Mouse (Mus musculus): ENCODE data around the gene Cdx4.

Cdx4 gene

DNA sequence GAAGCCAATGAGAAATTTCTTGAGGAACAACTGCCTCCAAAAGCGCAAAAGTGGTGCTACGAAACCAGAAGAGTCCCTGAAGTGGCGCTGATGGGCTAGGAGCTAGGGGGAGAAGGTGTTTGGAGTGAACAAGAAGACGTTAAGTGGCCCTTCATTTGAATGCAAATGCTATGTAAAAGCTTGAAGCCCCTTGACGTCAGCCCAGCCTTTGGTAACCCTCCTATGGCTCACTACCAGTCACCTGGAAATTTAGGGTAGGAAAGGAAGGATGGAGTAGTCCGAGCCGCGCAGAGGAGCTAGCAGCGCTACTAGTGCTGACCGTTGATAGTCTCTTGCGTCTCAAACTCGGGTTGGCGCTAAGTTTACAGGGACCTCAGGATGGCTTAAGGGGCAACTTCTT lies at the start of gene Cdx4:
Gene Cdx4 (plus strand): TSS at position 253 of the 400 bp plus-strand sequence.
- DNase-seq = no peak

DNA sequence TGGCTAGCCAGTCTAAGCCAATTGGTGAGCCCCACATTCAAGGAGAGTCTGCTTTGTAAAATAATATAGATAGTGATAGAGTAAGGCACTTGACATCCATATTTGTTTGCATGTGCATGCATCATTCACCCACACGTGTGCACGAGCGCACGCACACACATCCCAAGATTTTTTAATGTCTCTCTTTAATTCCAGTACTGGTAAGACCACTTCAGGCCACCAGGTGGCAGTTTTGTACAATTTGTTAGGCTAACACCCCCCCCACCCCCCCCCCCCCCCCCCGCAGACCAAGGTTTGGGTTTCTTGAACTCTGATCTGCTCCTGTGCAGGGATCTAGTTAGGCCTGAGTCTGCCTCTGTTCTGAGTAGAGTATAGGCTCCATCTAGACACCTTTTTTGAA lies 46.9 kb upstream of the Cdx4 start:
- DNase-seq = peak in 1 of 2 experiments; percentile 3

- DNase-seq = no peak
These were observed 34.1 kb upstream of the Cdx4 start for GRCm38 (mm10) chrX:103286899-103287722.

DNA sequence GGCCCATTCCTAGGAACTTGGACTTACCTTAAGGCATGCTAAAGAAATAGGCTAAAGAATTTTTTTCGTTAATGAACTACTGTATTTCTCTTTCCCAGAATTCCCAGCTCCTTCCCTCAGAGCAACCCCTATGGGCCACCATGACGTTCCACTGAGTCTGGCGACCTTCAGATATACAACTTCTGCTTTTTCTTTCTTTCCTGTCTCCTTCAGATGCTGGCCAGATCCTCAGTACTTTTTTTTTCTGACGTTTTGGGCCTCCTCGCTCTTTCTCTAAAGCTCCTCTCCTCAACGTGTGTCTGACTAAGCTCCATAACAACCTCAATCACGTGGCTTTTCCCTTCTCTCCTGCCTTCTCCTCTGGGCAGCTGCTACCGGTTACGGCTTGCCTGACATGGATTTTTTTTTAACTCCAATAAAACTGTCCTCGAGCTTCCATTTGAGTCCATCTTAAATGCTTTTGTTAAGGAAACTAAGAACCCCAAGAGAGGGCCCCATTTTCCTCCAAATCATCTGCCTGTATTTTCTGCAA lies 33.3 kb upstream of the Cdx4 start:
- DNase-seq = no peak

GRCm38 (mm10) chrX:103288485-103289330 lies 32.5 kb upstream of the Cdx4 start:
- DNase-seq = no peak

DNA sequence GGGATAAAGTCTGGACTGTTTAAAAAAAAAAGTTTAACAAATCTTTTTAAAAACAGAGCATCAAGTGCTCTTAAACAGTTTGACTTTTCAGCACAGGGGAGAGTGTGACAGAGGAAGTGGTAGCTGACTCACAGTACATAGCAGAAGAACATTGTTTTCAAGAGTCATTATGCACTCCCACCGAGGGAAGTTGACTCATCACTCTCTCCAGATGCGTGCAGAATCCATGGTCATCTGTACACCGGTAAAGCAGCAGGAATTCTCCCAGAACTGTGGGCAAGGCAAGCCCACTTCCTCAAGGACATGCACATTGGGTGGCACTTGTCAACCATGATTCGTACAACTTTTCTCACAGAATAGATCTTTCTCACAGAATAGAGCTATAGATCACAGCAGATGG lies 22.3 kb upstream of the Cdx4 start:
- DNase-seq = no peak

DNA sequence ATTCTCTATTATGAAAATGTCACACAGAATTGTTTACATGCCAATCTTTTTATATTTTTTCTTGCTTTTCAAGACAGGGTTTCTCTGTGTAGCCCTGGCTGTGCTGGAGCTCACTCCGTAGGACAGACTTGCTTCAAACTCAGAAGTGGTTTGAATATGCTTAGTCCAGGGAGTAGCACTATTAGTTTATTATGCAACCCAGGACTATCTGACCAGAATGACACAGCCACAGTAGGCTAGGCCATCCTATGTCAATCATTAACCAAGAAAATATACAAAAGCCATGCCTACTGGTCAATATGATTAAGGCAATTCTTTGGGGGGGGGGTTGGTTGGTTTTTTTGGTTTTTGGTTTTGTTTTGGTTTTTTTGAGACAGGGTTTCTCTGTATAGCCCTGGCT lies 12.9 kb upstream of the Cdx4 start:
- DNase-seq = no peak

DNA sequence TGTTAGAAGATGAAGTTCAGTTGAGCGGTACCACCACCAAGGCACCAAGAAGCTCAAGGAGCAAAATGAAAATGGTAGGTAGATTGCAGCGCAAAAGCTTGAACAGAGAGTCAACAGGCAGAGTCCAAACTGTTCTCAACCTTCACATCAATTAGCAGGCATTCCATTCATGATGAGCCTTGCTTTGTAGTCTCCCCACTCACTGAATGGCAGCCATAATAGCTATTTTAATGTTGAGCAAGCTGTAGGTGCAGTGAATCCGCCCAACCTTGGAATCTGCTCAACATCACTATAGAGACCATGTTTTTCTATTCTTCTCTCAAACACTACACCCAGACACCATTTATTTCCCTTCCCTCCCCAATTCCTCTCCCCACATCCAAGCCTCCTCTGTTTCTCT lies 9.5 kb upstream of the Cdx4 start:
- DNase-seq = no peak

DNA sequence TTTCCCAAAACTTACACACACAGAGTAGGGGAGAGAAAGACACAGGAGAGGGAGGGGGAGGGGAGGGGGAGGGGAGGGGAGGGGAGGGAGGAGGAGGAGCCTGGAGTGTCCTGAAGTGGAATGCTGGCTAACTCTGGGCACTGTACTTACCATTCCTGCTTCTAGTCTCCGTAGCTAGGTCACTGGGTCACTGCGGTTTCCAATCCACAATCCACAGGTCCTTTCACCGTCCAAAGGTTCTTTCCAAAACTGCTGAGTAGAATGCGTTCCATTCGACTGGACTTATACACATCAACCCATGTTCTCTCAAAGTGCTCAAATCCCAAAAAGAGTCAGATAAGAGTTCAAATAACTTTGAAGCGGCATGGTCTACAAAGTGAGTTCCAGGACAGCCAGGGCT lies 7.1 kb upstream of the Cdx4 start:
- DNase-seq = no peak

DNA sequence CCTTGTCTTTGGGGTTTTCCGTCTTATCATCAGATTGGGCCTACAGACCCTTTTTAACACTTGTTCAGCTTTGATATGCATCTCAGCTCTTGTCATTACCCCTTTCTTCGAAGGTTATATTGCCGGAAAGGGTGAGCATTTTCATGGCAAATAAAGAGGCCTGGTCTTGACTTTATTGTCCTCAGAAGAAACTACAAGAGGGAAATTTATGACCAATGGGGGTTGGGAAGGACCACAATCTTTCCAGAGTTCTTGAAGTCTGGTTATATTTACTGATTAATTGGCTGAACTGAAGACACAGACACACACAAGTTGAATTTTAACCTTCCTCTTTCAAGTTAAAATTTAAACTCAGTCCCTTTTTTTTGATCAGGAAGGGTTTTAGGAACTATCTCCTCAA lies 4.7 kb downstream of the Cdx4 start:
- DNase-seq = no peak

- no peak for DNase-seq
These were observed 8.2 kb downstream of the Cdx4 start for GRCm38 (mm10) chrX:103329386-103329785.

GRCm38 (mm10) chrX:103331125-103331858 lies 10.1 kb downstream of the Cdx4 start:
- no peak for DNase-seq

GRCm38 (mm10) chrX:103341369-103342113 lies 20.3 kb downstream of the Cdx4 start:
- no peak for DNase-seq

- DNase-seq = no peak
These were observed 34.6 kb downstream of the Cdx4 start for GRCm38 (mm10) chrX:103355784-103356183.

DNA sequence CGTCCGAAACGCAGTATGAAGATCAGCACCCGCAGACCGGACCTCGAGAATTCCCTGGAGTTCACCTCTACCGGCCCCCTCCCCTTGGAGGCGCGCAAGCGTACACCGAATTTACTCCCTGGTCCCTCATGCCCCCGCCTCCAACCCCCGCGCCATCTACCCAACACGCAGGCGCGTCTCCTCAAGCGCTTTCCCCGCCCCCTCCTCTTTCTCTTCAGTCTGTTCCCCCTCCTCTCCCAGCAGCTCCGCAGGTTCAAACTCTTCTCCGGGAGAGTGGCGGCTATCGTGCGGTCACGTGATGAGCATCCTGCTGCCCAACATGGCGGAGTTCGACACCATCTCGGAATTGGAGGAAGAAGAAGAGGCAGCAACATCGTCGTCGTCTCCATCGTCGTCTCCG lies 35.1 kb downstream of the Cdx4 start, which contains the start of gene Chic1:
Gene Chic1 (plus strand): TSS at position 190 of the 400 bp plus-strand sequence.
- DNase-seq = peak; percentile 31 to 36

- peak in 1 of 2 experiments; percentile 8 for DNase-seq
These were observed 35.6 kb downstream of the Cdx4 start for GRCm38 (mm10) chrX:103356761-103357236.

- DNase-seq = no peak
These were observed 45.0 kb downstream of the Cdx4 start for GRCm38 (mm10) chrX:103366201-103366600.

GRCm38 (mm10) chrX:103368650-103369049 lies 47.5 kb downstream of the Cdx4 start:
- DNase-seq = no peak

GRCm38 (mm10) chrX:103371221-103371620 lies 50.0 kb downstream of the Cdx4 start:
- DNase-seq = no peak

DNA sequence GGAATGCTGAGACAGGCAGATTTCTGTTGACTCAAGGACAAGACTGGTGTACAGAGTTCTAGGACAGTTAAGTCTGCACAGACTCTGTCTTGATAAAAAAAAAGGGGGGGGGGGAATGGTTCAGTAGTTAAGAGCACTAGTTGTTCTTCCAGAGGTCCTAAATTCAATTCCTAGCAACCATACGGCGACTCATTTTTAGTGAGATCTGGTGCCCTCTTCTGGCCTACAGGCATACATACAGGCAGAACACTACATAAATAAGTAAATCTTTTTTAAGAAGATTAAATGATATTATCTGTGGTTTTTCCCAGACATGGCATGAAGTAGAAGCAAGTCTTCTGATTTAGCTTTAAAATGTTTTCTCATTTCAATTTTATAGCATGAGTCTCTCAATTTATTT lies 50.4 kb downstream of the Cdx4 start:
- DNase-seq = no peak

- no peak for DNase-seq
These were observed 53.1 kb downstream of the Cdx4 start for GRCm38 (mm10) chrX:103374250-103374649.

All from spleen, adult 18-20 months (tissue).